Mouse (Mus musculus) heart, adult 9 months (tissue): Measurements from ENCODE around the gene Hs6st3.
"Not testable (repeated sequence)": the region's sequence is repeated elsewhere in the genome, so short reads cannot be mapped to it uniquely, and the experiment has no call there.

Experiments used
- DNase-seq, 2 experiments: peaks; one replicate each; pipeline ENCODE4 v3.0.0; 2022; ENCODE audit warnings: low spot score in 2 of 2

Hs6st3 gene

GRCm38 (mm10) chr14:119248001-119248607 is 110.0 kb downstream of the Hs6st3 start:
- no peak for DNase-seq

- no peak for DNase-seq
Measured at GRCm38 (mm10) chr14:119250353-119250752, 112.2 kb downstream of the Hs6st3 start.

GRCm38 (mm10) chr14:119255396-119255795 is 117.3 kb downstream of the Hs6st3 start:
- no peak for DNase-seq

GRCm38 (mm10) chr14:119257072-119257471 is 118.9 kb downstream of the Hs6st3 start:
- no peak for DNase-seq

- DNase-seq: no peak
Measured at GRCm38 (mm10) chr14:119260176-119260962, 122.2 kb downstream of the Hs6st3 start.

GRCm38 (mm10) chr14:119266334-119266733 is 128.2 kb downstream of the Hs6st3 start:
- no peak for DNase-seq

GRCm38 (mm10) chr14:119273088-119273487 is 134.9 kb downstream of the Hs6st3 start:
- DNase-seq: no peak

GRCm38 (mm10) chr14:119278156-119278555 is 140.0 kb downstream of the Hs6st3 start:
- not testable (repeated sequence) for DNase-seq

GRCm38 (mm10) chr14:119283951-119284350 is 145.8 kb downstream of the Hs6st3 start:
- DNase-seq: no peak

- no peak for DNase-seq
Measured at GRCm38 (mm10) chr14:119289668-119290067, 151.5 kb downstream of the Hs6st3 start.

GRCm38 (mm10) chr14:119294071-119294470 is 155.9 kb downstream of the Hs6st3 start:
- DNase-seq: no peak

- no peak for DNase-seq
Measured at GRCm38 (mm10) chr14:119306461-119306860, 168.3 kb downstream of the Hs6st3 start.

GRCm38 (mm10) chr14:119318379-119318778 is 180.2 kb downstream of the Hs6st3 start:
- no peak for DNase-seq

GRCm38 (mm10) chr14:119347236-119347635 is 209.1 kb downstream of the Hs6st3 start:
- DNase-seq: no peak

GRCm38 (mm10) chr14:119361414-119361813 is 223.3 kb downstream of the Hs6st3 start:
- no peak for DNase-seq

GRCm38 (mm10) chr14:119367866-119368425 is 229.8 kb downstream of the Hs6st3 start:
- no peak for DNase-seq

GRCm38 (mm10) chr14:119369274-119369673 is 231.1 kb downstream of the Hs6st3 start:
- no peak for DNase-seq

- DNase-seq: no peak
Measured at GRCm38 (mm10) chr14:119370013-119370412, 231.9 kb downstream of the Hs6st3 start.

GRCm38 (mm10) chr14:119379303-119379702 is 241.2 kb downstream of the Hs6st3 start:
- DNase-seq: no peak

- no peak for DNase-seq
Measured at GRCm38 (mm10) chr14:119401618-119402017, 263.5 kb downstream of the Hs6st3 start.

- no peak for DNase-seq
Measured at GRCm38 (mm10) chr14:119409334-119410050, 271.4 kb downstream of the Hs6st3 start.

GRCm38 (mm10) chr14:119422894-119423293 is 284.8 kb downstream of the Hs6st3 start:
- DNase-seq: no peak
